Mouse (Mus musculus): Measurements from ENCODE around the gene Cdc37l1.

Gene Cdc37l1

GRCm38 (mm10) chr19:29008069-29008706 lies 18.0 kb downstream of the Cdc37l1 start:
- DNase-seq (ENCODE audit: low read depth, low spot score) = no peak

- DNase-seq (ENCODE audit: low read depth, low spot score) = no peak
Observed at GRCm38 (mm10) chr19:29009046-29009445, 18.9 kb downstream of the Cdc37l1 start.

GRCm38 (mm10) chr19:29011355-29011990 lies 21.3 kb downstream of the Cdc37l1 start:
- DNase-seq (ENCODE audit: low read depth, low spot score) = no peak

- no peak for DNase-seq (ENCODE audit: low read depth, low spot score)
Observed at GRCm38 (mm10) chr19:29014466-29015055, 24.4 kb downstream of the Cdc37l1 start.

- no peak for DNase-seq (ENCODE audit: low read depth, low spot score)
Observed at GRCm38 (mm10) chr19:29015410-29016203, 25.5 kb downstream of the Cdc37l1 start.

- DNase-seq (ENCODE audit: low read depth, low spot score) = no peak
Observed at GRCm38 (mm10) chr19:29016204-29016765, 26.1 kb downstream of the Cdc37l1 start.

DNA sequence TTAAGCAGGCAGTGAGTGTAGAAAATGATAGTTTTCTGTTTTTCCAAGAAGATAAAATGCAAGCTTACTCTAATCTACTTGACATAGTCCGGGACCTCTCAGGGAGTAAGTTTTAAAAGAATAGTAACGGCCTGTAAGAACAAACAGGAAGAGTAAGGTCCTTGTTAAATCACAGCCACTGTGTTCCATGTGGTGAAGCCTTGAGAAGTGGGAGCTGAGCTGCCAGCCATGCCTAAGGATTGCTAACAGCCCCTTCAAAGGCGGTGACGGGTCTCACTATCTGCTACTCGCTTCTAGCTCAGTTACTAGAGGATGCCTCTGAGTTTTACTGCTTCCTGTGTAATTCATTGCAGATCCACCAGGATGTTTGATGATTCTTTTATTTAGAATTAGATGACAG lies 26.6 kb downstream of the Cdc37l1 start:
- no peak for DNase-seq (ENCODE audit: low read depth, low spot score)

DNA sequence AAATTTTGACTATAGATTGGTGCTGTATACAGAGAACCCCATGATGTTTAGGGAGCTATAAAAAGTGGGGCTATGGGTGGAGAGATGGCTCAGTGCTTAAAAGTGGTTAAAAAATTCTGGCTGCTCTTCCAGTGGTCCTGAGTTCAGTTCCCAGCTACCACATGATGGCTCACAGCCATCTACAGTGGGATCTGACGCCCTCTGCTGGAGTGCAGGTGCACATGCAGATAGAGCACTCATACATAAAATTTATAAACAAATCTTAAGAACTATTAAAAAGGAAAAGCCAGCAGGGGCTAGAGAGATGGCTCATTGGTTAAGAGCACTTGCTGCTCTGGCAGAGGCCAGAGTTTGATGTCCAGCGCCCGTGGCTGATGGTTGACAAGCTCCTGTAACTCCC lies 29.5 kb downstream of the Cdc37l1 start:
- no peak for DNase-seq (ENCODE audit: low read depth, low spot score)

DNA sequence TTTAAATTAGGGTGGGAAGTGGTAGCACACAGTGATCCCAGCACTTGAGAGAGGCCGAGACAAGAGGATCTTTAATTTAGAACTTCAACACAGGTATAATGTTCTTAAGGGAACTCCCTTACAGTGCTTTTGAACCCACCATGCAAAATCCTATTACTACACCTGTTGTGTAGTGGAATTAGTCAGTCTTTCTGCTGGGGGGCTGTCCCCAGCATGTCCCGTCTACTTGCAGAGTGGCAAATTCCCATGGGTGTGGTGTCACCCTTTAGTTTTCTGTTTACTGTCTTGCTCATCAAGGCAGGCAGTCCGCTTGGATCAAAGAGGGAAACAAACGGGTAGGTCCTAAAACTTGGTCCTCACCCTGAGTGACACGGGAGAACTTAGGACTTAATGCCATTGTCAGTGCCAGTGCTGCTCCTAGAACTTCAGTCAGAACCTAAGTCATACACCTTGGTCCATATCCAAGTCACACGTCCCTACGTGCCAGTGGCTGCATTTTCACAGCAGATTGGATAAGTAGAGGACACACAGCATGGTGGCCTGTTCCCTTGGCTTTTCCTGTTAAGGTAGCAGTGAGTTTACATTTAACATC lies 31.7 kb downstream of the Cdc37l1 start:
- no peak for DNase-seq (ENCODE audit: low read depth, low spot score)

DNA sequence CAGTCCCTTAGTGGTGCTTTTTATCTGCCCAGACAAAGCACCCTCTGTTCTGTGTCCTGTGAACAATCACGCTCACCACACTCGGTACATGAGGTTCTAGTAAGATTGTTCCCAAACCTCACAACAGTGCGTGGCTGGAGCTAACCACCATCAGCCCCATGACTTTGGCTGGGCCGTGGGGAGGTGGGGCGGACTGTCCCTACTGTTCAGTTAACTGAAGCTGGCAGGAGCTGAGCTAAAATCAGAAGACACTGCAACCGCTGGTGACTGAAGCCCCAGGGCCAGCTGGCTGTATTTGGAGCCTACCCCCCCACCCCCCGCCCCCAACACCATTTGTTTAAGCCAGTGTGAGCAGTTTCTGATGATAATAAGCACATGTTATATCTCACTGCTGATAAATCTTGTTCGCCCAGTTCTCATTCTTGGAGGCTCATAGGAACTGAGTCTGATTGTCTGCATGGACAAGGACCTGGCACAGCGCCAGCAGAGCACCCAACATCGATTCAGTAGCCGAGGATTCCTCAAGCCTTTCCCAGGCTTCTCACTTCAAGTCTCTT lies 34.3 kb downstream of the Cdc37l1 start:
- no peak for DNase-seq (ENCODE audit: low read depth, low spot score)

DNA sequence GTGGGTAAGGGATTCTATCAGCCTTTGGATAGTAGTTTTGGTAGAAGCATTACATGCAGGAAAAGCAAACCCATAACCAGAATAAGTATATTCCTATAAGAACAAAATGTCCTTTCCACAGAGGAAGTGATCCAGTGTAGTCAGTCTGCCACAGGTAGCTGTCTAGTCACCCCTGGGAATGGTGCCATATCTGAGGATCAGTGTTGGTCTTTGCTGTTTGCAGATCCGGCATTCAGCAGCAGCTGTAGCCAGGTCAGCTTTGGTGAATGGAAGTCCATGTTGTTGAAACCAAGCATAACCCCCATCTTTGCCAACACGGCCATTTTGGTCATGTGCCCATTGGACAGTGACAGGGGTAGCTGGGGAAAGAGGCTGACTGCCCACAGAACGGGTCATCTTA lies 41.6 kb downstream of the Cdc37l1 start:
- DNase-seq (ENCODE audit: low read depth, low spot score) = no peak

- no peak for DNase-seq (ENCODE audit: low read depth, low spot score)
Observed at GRCm38 (mm10) chr19:29032662-29033061, 42.5 kb downstream of the Cdc37l1 start.

DNA sequence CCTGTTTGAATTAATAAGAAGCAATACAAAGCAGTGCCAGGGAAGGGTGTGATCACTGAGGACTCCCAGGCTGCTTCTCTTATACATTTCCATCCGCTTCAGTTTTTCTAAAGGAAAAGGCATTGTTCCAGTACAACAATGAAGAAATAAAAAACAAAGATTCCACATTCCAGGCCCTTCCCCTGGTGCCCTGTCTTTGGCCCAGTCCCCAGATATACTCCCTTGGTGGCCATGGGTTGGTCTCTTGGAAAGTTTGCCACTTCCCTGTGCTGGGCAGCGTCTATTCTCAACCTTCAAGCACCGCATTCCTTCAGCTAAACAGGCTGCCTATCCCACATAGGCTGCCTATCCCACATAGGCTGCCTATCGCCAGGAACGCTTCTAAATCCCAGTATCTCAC lies 46.9 kb downstream of the Cdc37l1 start:
- DNase-seq (ENCODE audit: low read depth, low spot score) = no peak

DNA sequence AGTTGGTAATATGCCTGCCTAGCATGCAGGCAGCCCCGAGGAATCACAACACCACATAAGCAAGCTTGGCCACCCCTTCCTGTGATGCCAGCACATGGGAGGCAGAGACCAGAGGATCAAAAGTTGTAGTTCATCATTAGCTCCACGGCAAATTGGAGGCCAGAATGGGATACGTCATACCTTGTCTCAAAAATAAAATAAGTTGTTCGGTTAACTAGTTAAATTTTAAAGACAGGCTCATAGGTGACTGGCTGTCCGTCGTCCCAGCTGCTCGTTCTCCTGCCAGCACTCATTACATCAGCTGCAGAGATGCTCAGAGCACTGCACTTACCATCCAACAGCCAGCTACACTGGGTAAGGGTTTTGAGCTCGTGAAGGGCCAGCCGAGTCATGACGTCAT lies 47.4 kb downstream of the Cdc37l1 start:
- DNase-seq (ENCODE audit: low read depth, low spot score) = no peak

- no peak for DNase-seq (ENCODE audit: low read depth, low spot score)
Observed at GRCm38 (mm10) chr19:29039334-29039733, 49.2 kb downstream of the Cdc37l1 start.

DNA sequence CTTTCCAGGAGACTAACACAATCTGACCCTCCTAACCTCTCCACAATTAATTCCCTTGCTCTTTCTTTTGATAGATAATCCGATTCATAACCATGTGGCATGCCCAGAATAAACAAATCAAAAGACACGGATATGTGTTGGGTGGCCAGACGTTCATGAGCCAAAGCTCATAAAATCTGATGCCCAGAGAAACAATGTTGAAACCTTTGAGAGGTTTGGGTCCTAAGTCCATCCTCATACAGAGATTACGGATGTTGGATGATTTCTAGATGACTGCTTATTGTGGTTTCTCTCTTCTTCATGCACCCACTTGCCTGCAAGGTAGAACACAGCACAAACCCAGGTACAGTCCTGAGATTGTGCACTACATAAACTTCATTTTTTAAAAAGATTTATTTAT lies 50.1 kb downstream of the Cdc37l1 start:
- DNase-seq (ENCODE audit: low read depth, low spot score) = no peak

GRCm38 (mm10) chr19:29042143-29042542 lies 52.0 kb downstream of the Cdc37l1 start:
- DNase-seq (ENCODE audit: low read depth, low spot score) = no peak

DNA sequence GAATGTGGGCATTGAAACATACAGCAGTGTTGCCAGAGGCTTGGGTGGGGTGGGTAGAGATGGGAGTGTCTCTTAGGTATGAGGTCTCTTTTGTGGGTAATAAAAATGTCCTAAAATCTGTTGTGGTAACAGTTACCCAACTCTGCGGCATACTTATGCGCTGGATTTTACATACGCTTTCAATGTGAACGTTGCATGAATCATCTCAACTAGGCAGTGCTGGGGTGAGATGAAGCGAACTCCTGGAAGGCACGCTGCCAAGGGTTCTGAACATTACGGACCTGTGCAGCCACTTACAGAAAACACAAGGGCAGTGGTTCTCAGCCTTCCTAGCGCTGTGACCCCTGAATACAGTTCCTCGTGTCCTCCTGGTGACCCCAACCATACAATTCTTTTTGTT lies 52.5 kb downstream of the Cdc37l1 start:
- no peak for DNase-seq (ENCODE audit: low read depth, low spot score)

DNA sequence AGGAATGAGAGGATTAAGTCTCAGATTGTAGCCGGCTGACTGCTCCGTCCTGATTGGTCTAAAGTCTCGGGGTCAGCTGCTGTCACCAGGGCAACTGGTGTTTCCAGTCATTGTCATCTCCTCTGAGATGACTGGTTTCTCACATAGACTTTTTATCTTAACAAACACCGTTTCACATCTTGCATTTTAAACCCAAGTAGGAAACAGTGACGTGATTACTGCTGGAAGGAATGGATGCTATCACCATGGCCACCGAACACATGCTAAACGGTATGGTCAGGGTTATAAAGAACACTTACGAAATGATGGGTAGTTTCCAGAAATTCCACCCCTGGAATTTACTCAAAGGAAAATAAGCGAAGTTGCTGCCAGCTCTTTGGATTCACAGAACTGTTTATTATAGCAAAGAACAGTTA lies 54.2 kb downstream of the Cdc37l1 start:
- no peak for DNase-seq (ENCODE audit: low read depth, low spot score)

GRCm38 (mm10) chr19:29045369-29045768 lies 55.2 kb downstream of the Cdc37l1 start:
- no peak for DNase-seq (ENCODE audit: low read depth, low spot score)

GRCm38 (mm10) chr19:29045956-29046650 lies 56.0 kb downstream of the Cdc37l1 start:
- no peak for DNase-seq (ENCODE audit: low read depth, low spot score)
